Comparison of ENCODE assay signal across 20 mouse cellular contexts in the genomic region with DNA sequence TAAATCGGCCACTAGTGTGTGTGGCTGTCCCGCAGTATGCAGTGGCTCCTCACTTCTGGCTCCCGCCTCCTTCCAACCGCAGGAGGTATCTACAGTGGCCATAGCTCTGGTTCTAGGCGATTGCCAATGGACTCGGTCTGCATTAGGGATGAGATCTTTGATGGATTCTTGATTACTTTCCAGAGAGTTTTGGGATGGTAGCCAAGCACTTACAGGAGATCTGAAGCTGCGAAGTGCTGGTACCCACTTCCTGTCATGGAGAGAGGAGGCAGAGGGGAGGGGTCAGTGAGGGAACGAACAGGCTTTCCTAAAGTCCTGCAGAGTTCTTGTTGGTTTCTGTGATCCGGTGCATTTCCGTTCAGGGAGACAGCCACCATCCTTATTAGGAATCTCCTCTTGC. TPM values are rescaled to one million over a fixed set of nuclear protein-coding genes. Genes with fewer than 3 reads are reported as not detected.
DNase-seq lines count a peak whose midpoint lies in the region; ATAC-seq and TF ChIP-seq lines count a peak whose summit lies in the region.
"Had no signal": no experiment of that assay in that cellular context is flagged by ENCODE, and none has a peak within 500 bp of the region (broad histone marks: within the 10 kb centered on the region; RNA-seq: fewer than 3 reads in every experiment).

No protein-coding gene starts in this region.

- H3K27ac ChIP-seq in midbrain, postnatal 0 days (ENCODE audit: low read depth, low read length): no peak overlapping the region
- H3K27ac ChIP-seq in midbrain, embryonic 15.5 days: no peak overlapping the region
- H3K27ac ChIP-seq: limb, embryonic 15.5 days; liver, embryonic 15.5 days had no signal

- WGBS in midbrain, postnatal 0 days: 60% methylated on average over 10 of the region's 10 CpGs
- WGBS in midbrain, embryonic 15.5 days: 74% methylated on average over 10 of the region's 10 CpGs

- H3K9me3 ChIP-seq in midbrain, postnatal 0 days (ENCODE audit: low read length): no peaks in the 10 kb centered on the region
- H3K9me3 ChIP-seq in midbrain, embryonic 15.5 days: no peaks in the 10 kb centered on the region
- H3K9me3 ChIP-seq: heart, embryonic 12.5 days; limb, embryonic 15.5 days; liver, embryonic 15.5 days had no signal

- H3K9ac ChIP-seq in midbrain, postnatal 0 days (replicated peaks; ENCODE audit: low read length, poor library complexity, severe bottlenecking): no peak overlapping the region
- H3K9ac ChIP-seq in midbrain, embryonic 15.5 days: no peak overlapping the region
- H3K9ac ChIP-seq: heart, embryonic 12.5 days; limb, embryonic 15.5 days; liver, embryonic 15.5 days had no signal

- no peaks in the 10 kb centered on the region for H3K27me3 ChIP-seq in midbrain, postnatal 0 days (ENCODE audit: insufficient read depth, low read length)
- H3K27me3 ChIP-seq in midbrain, embryonic 15.5 days (replicated peaks): no peaks in the 10 kb centered on the region
- H3K27me3 ChIP-seq: limb, embryonic 15.5 days; liver, embryonic 15.5 days had no signal

- TF ChIP-seq CTCF in midbrain, postnatal 0 days (IDR thresholded peaks at IDR 0.05): no peak

- H3K36me3 ChIP-seq in midbrain, postnatal 0 days (ENCODE audit: insufficient read depth, low read length): no peaks in the 10 kb centered on the region
- no peaks in the 10 kb centered on the region for H3K36me3 ChIP-seq in midbrain, embryonic 15.5 days (replicated peaks)
- H3K36me3 ChIP-seq: heart, embryonic 12.5 days; limb, embryonic 15.5 days; liver, embryonic 15.5 days had no signal

- intact Hi-C loops in left cerebral cortex, postnatal 4 days (cut with DNase I): no loop called here

- peak; percentile 83 for DNase-seq in heart, adult 11 months
- DNase-seq in heart, postnatal 4 days: no peak
- peak; percentile 72 for DNase-seq in left cerebral cortex, postnatal 4 days
- no peak for DNase-seq in left cerebral cortex, adult 18-20 months (ENCODE audit: low spot score in 2 of 2)
- DNase-seq in midbrain, postnatal 0 days (ENCODE audit: low spot score): peak; percentile 83
- DNase-seq in retina, postnatal 1 day: peak; percentile 89
- DNase-seq in kidney, postnatal 36 days: no peak
- DNase-seq: adrenal gland, adult 8-10 months; cerebellum, postnatal 25 days; embryo, embryonic 11 days; heart, postnatal 14 days; layer of hippocampus, postnatal 36 days; thymus, adult 2 months had no signal

- no peak overlapping the region for H3K4me2 ChIP-seq in midbrain, postnatal 0 days (ENCODE audit: low read depth, low read length, poor library complexity, severe bottlenecking)
- no peak overlapping the region for H3K4me2 ChIP-seq in midbrain, embryonic 15.5 days
- H3K4me2 ChIP-seq: heart, embryonic 12.5 days; limb, embryonic 15.5 days; liver, embryonic 15.5 days had no signal

- H3K4me1 ChIP-seq in midbrain, postnatal 0 days (ENCODE audit: insufficient read depth, low read length): no peaks in the 10 kb centered on the region
- no peaks in the 10 kb centered on the region for H3K4me1 ChIP-seq in midbrain, embryonic 15.5 days
- H3K4me1 ChIP-seq: heart, embryonic 12.5 days; limb, embryonic 15.5 days; liver, embryonic 15.5 days had no signal

- H3K4me3 ChIP-seq in midbrain, postnatal 0 days (ENCODE audit: low read depth, low read length): no peak overlapping the region
- no peak overlapping the region for H3K4me3 ChIP-seq in midbrain, embryonic 15.5 days
- H3K4me3 ChIP-seq: heart, embryonic 12.5 days; limb, embryonic 15.5 days; liver, embryonic 15.5 days had no signal

- no peak for ATAC-seq in midbrain, postnatal 0 days (ENCODE audit: low FRiP score)
- no peak for ATAC-seq in midbrain, embryonic 15.5 days (replicated peaks)
- ATAC-seq: midbrain, embryonic 16.5 days; Patski had no signal

RNA-seq across cellular contexts. Expression of a gene that starts 36.0 kb away (rescaled TPM):
- total RNA-seq in heart, postnatal 4 days (2021): under 1 TPM in 1 of 2 experiments, not detected in 1; 0.05 TPM
- 10 to 100 TPM; 50.0 to 62.1 TPM for total RNA-seq in left cerebral cortex, postnatal 4 days (2021)
- 10 to 100 TPM; 29.9 to 37.4 TPM for total RNA-seq in left cerebral cortex, adult 18-20 months (2021)
- total RNA-seq in midbrain, postnatal 0 days (2014; rRNA removed): 14.9 and 19.6 TPM in 2 replicates
- 17.3 and 18.1 TPM in 2 replicates for polyA plus RNA-seq in midbrain, postnatal 0 days (2015; fragmentation: Nextera tagmentation; extraction: Ambion mirVana)
- 26.7 and 27.8 TPM in 2 replicates for polyA plus RNA-seq in midbrain, embryonic 15.5 days (2015; fragmentation: Nextera tagmentation; extraction: Ambion mirVana)
- total RNA-seq: granulocyte monocyte progenitor cell, adult 5-6 weeks; heart, postnatal 14 days had no signal

Comparison
In these comparisons a context has a peak if more than half of its experiments do, and no peak if none do; other contexts are left out.
1. DNase-seq: peak in heart, adult 11 months (single experiment), left cerebral cortex, postnatal 4 days (single experiment), midbrain, postnatal 0 days (single experiment) and retina, postnatal 1 day (single experiment); none in heart, postnatal 4 days (single experiment), left cerebral cortex, adult 18-20 months (0 of 2) and kidney, postnatal 36 days (0 of 2).
2. RNA of a gene that starts 36.0 kb away (total RNA-seq): 50.0 to 62.1 TPM in left cerebral cortex, postnatal 4 days, 29.9 to 37.4 TPM in left cerebral cortex, adult 18-20 months and 14.9 to 19.6 TPM in midbrain, postnatal 0 days; 0.05 TPM in heart, postnatal 4 days; every median in the first group is over 10 times any median in the second.